Mouse (Mus musculus) olfactory bulb, adult 2 months (tissue): ENCODE data around the gene Apod. TPM values are rescaled to one million over a fixed set of nuclear protein-coding genes. Genes with fewer than 3 reads are reported as not detected.

Experiments
- H3K27ac ChIP-seq: fragments of 200-500 bp; 2 replicates; pipeline ENCODE4 v1.5.1; 2012; ENCODE audit warnings: low read depth, low read length; ENCODE audit not compliant: insufficient read depth
- H3K4me1 ChIP-seq: fragments of 200-500 bp; 2 replicates; pipeline ENCODE4 v1.6.1; 2012; ENCODE audit warnings: low read length; ENCODE audit not compliant: control insufficient read depth, insufficient read depth
- H3K4me3 ChIP-seq: fragments of 200-500 bp; 2 replicates; pipeline ENCODE4 v1.5.1; 2012; ENCODE audit warnings: mild to moderate bottlenecking, low read depth, low read length, moderate library complexity; ENCODE audit not compliant: insufficient read depth
- CTCF ChIP-seq: fragments of 200-500 bp; IDR thresholded peaks from 2 replicates; pipeline ENCODE4 v1.5.1; 2012; ENCODE audit warnings: low read depth, mild to moderate bottlenecking, low read length, moderate library complexity; ENCODE audit not compliant: insufficient read depth
- POLR2A ChIP-seq: fragments of 200-500 bp; IDR thresholded peaks from 2 replicates; pipeline ENCODE4 v1.6.1; 2012; ENCODE audit warnings: mild to moderate bottlenecking, low read depth, low read length, moderate library complexity; ENCODE audit not compliant: insufficient read depth
- WGBS: fragments of 180-500 bp; shearing (Covaris S2); methylation state at CpG from one replicate; pipeline ENCODE4 v1.1.7; 2018; 5-methylcytosine and 5-hydroxymethylcytosine counted together
- polyA plus RNA-seq: library from polyadenylated mRNA; stranded (reverse); fragments of >200 nt; gene quantifications from 2 replicates; pipeline ENCODE4 v1.2.4, GENCODE M21; 2012; ENCODE audit warnings: low replicate concordance; ENCODE audit not compliant: missing spikeins, insufficient read depth, insufficient read length

Gene Apod
- polyA plus RNA-seq, 1 experiment: 662 TPM

- 93% methylated on average over 7 of the region's 7 CpGs for WGBS
- H3K4me3 ChIP-seq: no peak overlapping the region
- peaks cover 20% of the 10 kb centered on the region for H3K4me1 ChIP-seq
- no peak for TF ChIP-seq CTCF
- no peak overlapping the region for H3K27ac ChIP-seq
Measured at GRCm38 (mm10) chr16:31297113-31297512, 17.5 kb downstream of the Apod start.

- 42% methylated on average over 4 of the region's 4 CpGs for WGBS
- Histone ChIP-seq H3K4me3 (no peak overlapping the region), H3K27ac (no peak overlapping the region), H3K4me1 (peaks cover 21% of the 10 kb centered on the region)
- no peak for TF ChIP-seq POLR2A
Measured at GRCm38 (mm10) chr16:31293761-31294160, 20.8 kb downstream of the Apod start.

GRCm38 (mm10) chr16:31290751-31291365, 23.8 kb downstream of the Apod start:
- TF ChIP-seq CTCF: no peak
- no peak for TF ChIP-seq POLR2A
- 21% methylated on average over 7 of the region's 7 CpGs for WGBS
- Histone ChIP-seq H3K27ac (peak overlapping the region; percentile 79), H3K4me3 (no peak overlapping the region), H3K4me1 (peaks cover 23% of the 10 kb centered on the region)

GRCm38 (mm10) chr16:31290281-31290680, 24.3 kb downstream of the Apod start:
- Histone ChIP-seq H3K4me1 (peaks cover 20% of the 10 kb centered on the region), H3K27ac (peak overlapping the region; percentile 79), H3K4me3 (no peak overlapping the region)
- TF ChIP-seq POLR2A (no peak), CTCF (no peak)
- 21% methylated on average over 10 of the region's 10 CpGs for WGBS

GRCm38 (mm10) chr16:31287712-31288111, 26.9 kb downstream of the Apod start:
- Histone ChIP-seq H3K4me1 (peaks cover 13% of the 10 kb centered on the region), H3K4me3 (no peak overlapping the region), H3K27ac (0 out of 2 replicates have a peak overlapping the region, but pooled peaks have one; percentile 61)
- TF ChIP-seq CTCF (no peak), POLR2A (no peak)
- WGBS: 29% methylated on average over 3 of the region's 3 CpGs

GRCm38 (mm10) chr16:31286801-31287488, 27.7 kb downstream of the Apod start:
- H3K4me1 ChIP-seq: peaks cover 13% of the 10 kb centered on the region
- H3K4me3 ChIP-seq: no peak overlapping the region
- H3K27ac ChIP-seq: peak overlapping the region; percentile 37
- no peak for TF ChIP-seq CTCF
- no peak for TF ChIP-seq POLR2A
- WGBS: 88% methylated on average over 11 of the region's 11 CpGs

GRCm38 (mm10) chr16:31281981-31282380, 32.6 kb downstream of the Apod start:
- WGBS: 72% methylated on average over 2 of the region's 2 CpGs
- Histone ChIP-seq H3K4me3 (no peak overlapping the region), H3K27ac (no peak overlapping the region), H3K4me1 (no peaks in the 10 kb centered on the region)
- TF ChIP-seq POLR2A (no peak), CTCF (no peak)

- TF ChIP-seq POLR2A (no peak), CTCF (no peak)
- H3K4me1 ChIP-seq: peaks cover 6% of the 10 kb centered on the region
- 97% methylated on average over 4 of the region's 4 CpGs for WGBS
- H3K27ac ChIP-seq: no peak overlapping the region
- H3K4me3 ChIP-seq: no peak overlapping the region
Measured at GRCm38 (mm10) chr16:31280176-31280575, 34.4 kb downstream of the Apod start.

GRCm38 (mm10) chr16:31278581-31278980, 36.0 kb downstream of the Apod start:
- WGBS: 88% methylated on average over 6 of the region's 6 CpGs
- TF ChIP-seq POLR2A: no peak
- no peak for TF ChIP-seq CTCF
- no peak overlapping the region for H3K4me3 ChIP-seq
- peaks cover 6% of the 10 kb centered on the region for H3K4me1 ChIP-seq
- H3K27ac ChIP-seq: no peak overlapping the region

GRCm38 (mm10) chr16:31278081-31278480, 36.5 kb downstream of the Apod start:
- TF ChIP-seq POLR2A (no peak), CTCF (no peak)
- no peak overlapping the region for H3K27ac ChIP-seq
- H3K4me3 ChIP-seq: no peak overlapping the region
- peaks cover 6% of the 10 kb centered on the region for H3K4me1 ChIP-seq
- WGBS: 88% methylated on average over 2 of the region's 2 CpGs
